Mouse (Mus musculus) left cerebral cortex, postnatal 4 days (tissue): ENCODE measurements at regions not wholly inside any gene's neighbourhood (a gene's known extent, or its start where the extent isn't known, plus 50 kb on each side); places are given as distances from the start of the nearest gene placed in this dataset.

Experiments
- DNase-seq: peaks from one replicate; pipeline ENCODE4 v3.0.0-alpha.2; 2022
- intact Hi-C: fragments of 180-260 bp; cut with DNase I; formaldehyde crosslinking; loops from one replicate; pipeline ENCODE4 v1.15.1; 2025

GRCm38 (mm10) chr8:89304116-89304515 lies 260.2 kb upstream of the Sall1 start:
- no peak for DNase-seq
- intact Hi-C loops: no loop called here

GRCm38 (mm10) chr8:89303326-89303725 lies 259.4 kb upstream of the Sall1 start:
- DNase-seq: no peak
- intact Hi-C loops: no loop called here

DNA sequence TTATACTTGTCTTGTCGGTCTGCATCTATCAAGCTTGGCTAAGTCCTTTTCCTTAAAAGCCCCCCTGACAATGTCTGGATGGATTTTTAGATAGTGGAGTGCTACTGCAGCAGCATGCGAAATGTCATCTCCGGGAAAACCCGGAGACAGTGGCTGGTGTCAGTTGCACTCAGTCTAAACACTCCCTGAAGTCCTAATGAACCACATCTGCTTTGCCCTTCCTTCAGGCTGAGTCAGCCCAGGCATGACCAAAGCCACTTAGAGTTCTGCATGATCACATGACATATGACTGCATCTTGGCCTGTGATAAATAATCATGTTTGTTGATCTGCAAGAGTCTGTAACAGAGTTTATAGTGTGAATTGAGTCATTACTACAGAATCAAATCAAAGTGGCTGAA lies 255.7 kb upstream of the Sall1 start:
- intact Hi-C loops: no loop called here
- no peak for DNase-seq

- intact Hi-C loops: no loop called here
- no peak for DNase-seq
Measured at GRCm38 (mm10) chr8:89295686-89296085, 251.7 kb upstream of the Sall1 start.

DNA sequence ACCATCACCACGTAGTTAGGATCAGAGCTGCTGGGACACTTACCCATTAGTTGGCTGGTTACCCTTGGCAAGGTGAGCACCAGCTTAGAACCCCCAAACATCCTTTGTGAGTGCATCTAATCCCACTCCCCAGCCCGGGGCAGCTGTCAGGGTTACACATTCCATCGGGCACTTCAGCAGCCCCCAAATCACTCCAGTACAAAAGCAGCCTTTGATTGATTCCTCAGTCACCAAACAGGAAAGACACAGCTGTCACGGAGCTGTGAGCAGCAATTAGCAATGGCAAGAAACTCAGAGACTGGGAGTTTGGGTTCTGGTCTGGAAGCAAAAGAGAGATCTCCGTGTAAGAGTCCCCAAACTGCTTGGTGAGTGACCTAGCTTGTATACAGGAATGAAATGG lies 245.1 kb upstream of the Sall1 start:
- intact Hi-C loops: no loop called here
- DNase-seq: no peak

GRCm38 (mm10) chr8:89284871-89285564 lies 241.1 kb upstream of the Sall1 start:
- intact Hi-C loops: no loop called here
- DNase-seq: no peak

DNA sequence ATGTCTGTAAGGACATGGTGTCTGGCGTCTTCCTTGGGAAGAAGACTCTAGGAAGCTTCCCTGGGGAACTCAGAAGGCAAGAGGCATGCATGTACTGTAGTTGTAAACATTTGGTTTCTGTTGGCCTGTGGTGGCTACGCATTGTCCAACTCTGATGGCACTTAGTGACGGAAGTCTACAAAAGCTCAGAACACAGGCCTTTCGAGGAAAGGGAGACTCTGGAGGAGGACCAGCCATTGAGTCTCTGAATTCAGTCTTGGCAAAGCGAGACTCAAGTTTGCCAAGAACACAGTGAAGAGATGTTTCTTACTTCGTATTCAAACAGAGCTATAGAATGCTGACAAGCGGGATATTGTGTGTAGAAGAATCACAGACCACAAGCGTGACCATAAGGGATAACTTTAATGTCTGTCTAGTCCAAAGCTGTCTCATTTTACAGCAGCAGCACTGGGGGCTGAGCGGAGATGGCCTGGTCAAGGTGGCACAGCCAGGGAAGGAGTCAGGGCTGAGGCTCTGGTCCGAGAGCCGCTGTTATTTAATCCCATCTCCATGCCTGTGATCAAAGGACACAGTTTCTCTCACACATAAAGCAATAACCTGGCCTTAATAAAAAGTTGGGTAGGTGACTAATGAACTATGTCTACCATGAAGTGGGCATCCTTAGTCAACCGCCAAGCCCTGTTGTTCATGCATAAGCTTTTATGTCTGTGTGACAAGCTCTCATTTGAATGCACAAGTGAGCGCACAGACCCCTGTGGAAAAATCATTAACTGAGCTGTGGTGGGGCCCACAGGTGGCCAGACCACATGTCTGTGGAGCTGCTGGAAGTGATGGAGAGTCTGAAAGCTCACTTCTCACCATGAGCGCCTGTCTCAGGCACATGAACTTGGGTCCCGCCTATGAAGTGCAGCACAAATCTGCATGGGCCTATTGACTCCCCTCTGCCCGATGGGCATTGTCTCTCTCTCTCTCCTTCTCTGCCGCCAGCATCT lies 239.4 kb upstream of the Sall1 start:
- DNase-seq: no peak
- intact Hi-C loops: no loop called here

DNA sequence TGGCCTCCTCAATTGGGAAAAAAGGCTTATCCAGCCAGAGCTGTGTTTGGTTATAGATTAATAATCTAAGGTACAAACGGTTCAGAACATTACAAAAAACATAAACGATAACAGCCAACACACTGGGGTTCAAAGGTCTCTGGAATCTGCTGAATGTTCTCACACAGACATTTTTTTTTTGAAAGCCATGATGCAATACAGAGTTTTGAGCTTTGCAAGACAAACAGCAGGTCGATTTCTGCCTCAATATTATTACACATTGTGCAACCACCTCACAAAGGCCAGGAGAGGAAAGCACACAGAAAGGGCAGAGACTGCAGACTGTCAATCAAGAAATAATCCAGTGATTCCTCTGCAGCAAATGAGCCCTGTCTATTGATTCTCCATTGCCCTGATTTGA lies 235.9 kb upstream of the Sall1 start:
- intact Hi-C loops: no loop called here

DNA sequence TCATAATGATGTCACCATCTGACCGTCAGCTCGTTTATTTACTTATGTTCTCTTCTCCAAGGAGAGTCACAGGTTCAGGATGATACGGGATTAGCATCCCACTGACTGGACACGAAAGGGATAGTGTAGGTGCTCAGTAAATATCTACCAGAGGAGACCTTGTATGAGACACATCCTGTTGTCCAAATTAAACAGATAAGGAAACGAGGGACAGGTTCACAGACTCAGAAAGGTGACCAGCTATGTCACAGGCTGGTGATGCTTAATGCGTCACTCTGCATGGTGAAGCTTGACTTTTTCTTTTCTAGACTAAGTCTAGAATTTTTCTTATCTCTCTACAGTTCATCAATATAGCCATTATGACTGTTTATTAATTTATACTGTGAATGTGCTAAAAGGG lies 235.2 kb upstream of the Sall1 start:
- DNase-seq: no peak
- intact Hi-C loops: no loop called here

More for the DNA sequence above, 235.9 kb upstream of the Sall1 start:
- DNase-seq: no peak

GRCm38 (mm10) chr8:89273276-89273675 lies 229.3 kb upstream of the Sall1 start:
- no peak for DNase-seq
- intact Hi-C loops: no loop called here

DNA sequence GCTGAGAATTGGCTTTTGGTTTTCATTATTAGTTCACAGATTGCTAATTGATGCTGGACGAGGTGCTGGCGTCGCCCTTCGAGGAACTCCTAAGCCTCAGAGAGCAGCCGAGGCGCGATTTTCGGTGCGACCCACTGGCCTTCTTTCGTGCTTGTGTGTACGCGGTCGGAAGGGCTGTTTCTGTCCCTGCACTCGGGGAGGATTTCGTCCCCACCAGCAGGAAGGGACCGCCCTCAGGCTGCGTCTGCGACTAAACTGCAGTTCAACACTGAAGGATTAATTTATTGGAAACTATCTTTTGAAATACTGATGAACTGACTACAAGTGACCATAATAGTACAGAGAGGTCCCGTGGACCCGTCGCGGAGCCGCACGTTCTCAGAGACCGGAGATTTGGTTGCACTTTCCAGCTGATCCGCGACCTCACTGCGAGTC lies 228.4 kb upstream of the Sall1 start:
- peak; percentile 13 for DNase-seq
- intact Hi-C loops: no loop called here

DNA sequence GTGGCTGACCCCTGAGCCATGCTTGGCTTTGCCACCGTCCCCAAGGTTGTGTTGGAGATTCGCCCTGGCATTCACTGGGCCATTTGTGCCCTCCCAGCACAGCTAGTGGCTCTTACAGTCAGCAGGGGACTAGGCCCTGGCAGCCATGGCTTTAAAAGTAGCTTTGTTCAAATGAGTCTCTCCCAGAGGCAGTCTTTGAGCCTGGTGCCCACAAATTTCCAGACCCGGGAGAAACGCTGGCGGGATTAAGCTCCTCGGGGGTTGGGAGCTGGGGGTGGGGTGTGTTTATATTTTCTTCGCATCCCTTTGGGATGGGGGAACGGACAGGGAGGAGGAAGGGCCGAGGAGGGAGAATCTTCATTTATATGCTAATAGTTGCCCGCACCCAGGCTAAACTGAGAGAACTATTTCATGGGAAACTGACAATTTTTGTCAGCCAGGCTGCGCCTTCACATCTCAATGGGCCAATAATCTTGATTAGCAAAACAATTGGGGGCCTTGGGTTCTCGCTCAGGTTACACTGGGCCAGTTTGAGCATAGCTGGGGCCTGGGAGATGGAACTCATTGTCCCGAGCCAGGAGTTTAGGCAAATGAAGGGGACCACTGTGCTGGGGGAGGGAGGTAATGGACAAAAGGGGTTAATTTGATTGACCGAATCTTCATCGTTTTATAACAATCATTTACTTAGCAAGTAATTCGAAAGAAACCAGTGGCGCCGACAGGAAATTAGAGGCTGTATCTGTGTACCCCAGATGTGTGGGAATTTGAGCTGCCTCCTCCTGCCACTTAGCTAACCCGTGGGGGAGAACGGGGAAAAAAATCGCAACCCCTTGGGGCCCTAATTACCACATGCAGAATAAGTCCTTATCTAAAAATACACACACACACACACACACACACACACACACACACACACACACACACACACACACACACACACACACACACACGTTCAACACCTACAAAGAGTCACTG lies 227.7 kb upstream of the Sall1 start:
- DNase-seq: peak; percentile 42
- intact Hi-C loops: no loop called here

DNA sequence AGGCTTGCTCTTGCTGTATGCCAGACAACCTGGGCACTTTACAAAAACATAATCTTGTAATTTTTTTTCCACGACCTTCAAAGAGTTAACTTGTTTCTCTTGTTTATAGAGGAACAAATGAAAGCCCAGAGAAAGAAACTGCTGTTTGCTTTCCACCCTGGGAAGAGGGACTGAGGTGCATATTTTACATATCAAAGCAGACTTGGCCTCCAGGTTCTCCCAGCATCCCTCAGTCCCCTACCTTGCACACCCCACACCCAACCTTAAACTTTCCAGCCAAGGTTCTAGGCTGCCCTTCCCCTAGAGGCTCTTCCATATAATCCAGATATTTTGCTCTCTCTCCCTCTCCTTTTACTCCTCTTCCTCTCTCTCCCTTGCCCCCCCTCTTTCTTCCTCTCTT lies 226.0 kb upstream of the Sall1 start:
- DNase-seq: no peak
- intact Hi-C loops: no loop called here

DNA sequence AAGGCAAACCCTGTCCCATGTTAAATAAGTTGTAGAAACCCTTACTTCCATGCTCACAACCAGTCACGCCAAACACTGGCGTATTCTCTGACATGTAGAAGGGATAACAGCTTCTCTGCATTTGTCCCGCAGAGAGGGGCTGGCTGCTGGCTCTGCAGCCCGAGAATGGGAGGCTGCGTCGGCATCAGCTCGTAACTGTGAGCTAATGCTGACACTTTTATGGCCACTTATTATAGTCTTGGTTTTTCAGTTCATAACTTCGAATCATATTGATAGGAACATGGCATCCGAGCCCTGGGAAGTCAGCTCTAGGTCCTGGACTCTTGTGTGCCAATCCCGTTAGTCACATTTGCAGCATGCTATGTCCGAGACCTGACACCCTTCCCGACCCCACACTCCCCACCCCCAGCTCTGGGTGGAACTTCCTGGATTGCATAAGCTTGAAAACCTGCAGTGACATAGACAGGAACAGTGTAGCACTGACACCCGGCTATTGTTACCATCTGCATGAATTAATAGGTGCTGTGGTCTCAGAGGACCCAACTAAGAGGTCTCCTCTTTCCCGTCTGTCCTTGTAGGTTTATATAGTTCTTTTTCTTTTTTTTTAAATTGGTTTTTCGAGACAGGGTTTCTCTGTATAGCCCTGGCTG lies 217.3 kb upstream of the Sall1 start:
- intact Hi-C loops: no loop called here
- DNase-seq: no peak

- intact Hi-C loops: no loop called here
Measured at GRCm38 (mm10) chr8:89259881-89260280, 215.9 kb upstream of the Sall1 start.

GRCm38 (mm10) chr8:89246342-89246741 lies 202.4 kb upstream of the Sall1 start:
- no peak for DNase-seq
- intact Hi-C loops: no loop called here

More at GRCm38 (mm10) chr8:89259881-89260280, 215.9 kb upstream of the Sall1 start:
- no peak for DNase-seq

GRCm38 (mm10) chr8:89245131-89245751 lies 201.3 kb upstream of the Sall1 start:
- no peak for DNase-seq
- intact Hi-C loops: no loop called here

DNA sequence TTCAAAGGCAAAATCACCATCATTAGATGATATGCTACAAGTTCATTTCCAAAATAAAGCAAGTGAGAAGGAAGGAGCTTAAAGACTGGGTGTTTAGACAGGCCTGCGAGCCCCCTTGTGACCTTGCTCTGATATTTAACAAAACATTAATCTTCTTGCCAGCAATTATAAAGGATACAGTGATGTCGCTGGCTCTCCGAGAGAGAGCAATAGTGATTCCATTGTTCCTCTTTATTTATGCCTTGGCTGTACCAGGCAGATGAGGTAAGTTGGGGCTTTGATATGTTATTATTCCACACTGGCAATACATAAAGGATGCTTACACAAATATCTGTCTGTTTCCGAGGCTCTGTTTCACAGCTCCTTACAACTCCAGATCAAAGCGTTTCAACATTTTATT lies 197.7 kb upstream of the Sall1 start:
- intact Hi-C loops: no loop called here
- no peak for DNase-seq

- DNase-seq: peak; percentile 53
- intact Hi-C loops: no loop called here
Measured at GRCm38 (mm10) chr8:89239626-89240025, 195.7 kb upstream of the Sall1 start.

DNA sequence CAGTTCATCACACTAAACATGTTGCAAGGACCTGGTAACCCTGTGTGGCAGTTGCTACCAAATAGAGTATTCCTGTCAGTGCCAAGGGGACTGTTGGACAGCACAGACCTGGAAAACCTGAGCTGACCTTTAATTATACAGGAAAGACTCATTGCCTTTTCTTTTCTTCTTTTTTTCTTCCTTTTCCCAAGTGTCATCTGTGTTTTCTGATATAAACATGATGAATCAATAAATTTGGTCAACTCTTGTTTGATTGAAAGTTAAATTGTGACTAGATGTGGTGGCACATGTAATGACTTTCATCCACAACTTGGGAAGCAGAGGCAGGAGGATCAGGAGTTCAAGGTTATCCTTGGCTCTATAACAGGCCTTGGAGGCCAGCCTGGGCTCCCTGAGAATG lies 190.1 kb upstream of the Sall1 start:
- intact Hi-C loops: no loop called here
- no peak for DNase-seq
